Mouse (Mus musculus) layer of hippocampus, adult 2 months (tissue): ENCODE results near the gene Cox6a1. TPM values are rescaled to one million over a fixed set of nuclear protein-coding genes. Genes with fewer than 3 reads are reported as not detected.

ENCODE experiments used
- DNase-seq, 2 experiments: peaks; one replicate each; pipeline ENCODE4 v3.0.0; 2022; ENCODE audit warnings: low spot score in 2 of 2
- H3K27ac ChIP-seq: fragments of 200-600 bp; 2 replicates; pipeline ENCODE4 v1.8.1; 2022
- H3K4me3 ChIP-seq: fragments of 200-600 bp; 2 replicates; pipeline ENCODE4 v1.8.1; 2022; ENCODE audit warnings: mild to moderate bottlenecking
- CTCF ChIP-seq: fragments of 200-600 bp; conservative IDR thresholded peaks from 2 replicates; pipeline ENCODE4 v1.8.1; 2022; ENCODE audit warnings: antibody characterized with exemption, mild to moderate bottlenecking, moderate library complexity
- total RNA-seq, 2 experiments: library from RNA; stranded (reverse); gene quantifications; 2 replicates each; pipeline ENCODE4 v1.2.3; 2021

Cox6a1 gene
- total RNA-seq, 2 experiments from 2014 or later, result 685 to 700 TPM

DNA sequence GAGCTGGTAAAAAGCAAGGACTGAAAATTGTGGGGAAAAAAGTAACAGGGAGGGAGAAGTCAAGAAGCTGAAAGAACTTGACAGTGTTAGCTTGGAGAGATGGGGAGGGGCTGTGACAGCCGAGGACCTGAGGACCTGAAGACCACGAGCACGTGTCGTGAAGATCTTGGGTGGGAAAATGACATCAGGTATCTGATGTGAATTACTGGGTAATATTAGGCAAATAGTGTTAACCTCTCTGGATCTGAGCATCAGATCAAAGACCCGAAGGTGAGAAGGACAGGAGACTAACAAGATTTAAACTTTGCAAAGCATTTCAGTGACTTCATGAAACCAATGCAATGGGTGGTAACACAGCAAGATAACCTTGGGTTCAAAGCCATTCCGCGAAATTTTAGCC is 8.8 kb downstream of the Cox6a1 start:
- no peak for DNase-seq
- peak overlapping the region; percentile 91 for H3K4me3 ChIP-seq
- peak overlapping the region; percentile 93; the same call in 1 of the 2 replicates for H3K27ac ChIP-seq
- TF ChIP-seq CTCF, result no peak

DNA sequence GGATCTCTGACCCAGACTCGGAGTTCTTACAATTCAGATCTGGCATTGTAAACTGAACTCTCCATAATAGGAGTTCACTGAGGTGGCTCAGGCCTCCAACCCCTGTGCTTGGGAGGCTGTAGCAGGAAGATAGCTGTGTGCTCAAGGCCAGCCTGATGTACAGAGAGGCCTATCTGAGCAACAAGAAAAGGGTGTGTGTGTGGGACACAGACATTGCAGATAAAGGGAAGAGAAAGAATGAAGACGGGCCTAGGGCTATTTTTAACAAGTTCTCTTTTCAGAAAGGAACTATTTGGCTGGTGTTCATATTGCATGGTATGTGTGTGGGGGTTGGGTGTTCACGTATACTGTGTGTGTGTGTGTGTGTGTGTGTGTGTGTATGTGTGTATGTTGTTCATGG is 15.2 kb downstream of the Cox6a1 start:
- DNase-seq, result no peak
- peak overlapping the region; percentile 59 for H3K27ac ChIP-seq
- TF ChIP-seq CTCF, result no peak
- no peak overlapping the region for H3K4me3 ChIP-seq

DNA sequence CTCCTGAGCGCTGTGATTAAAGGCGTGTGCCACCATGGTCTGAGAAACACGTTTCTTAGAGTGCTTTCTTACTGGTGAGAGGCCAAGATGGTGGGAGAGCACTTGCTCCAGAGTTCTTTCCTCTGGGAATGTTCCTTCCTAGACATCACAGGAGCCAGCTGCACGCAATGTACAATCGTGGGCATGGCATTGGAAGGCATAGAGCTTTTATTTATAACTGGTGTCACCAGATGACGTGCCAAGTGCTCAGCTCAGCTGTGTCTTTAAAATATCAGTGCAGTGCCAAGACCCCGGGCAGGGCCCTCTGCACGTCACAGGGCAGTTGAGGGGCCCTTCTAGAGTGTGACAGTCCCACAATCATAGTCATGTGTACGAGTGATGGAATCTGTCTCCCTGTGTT is 17.8 kb downstream of the Cox6a1 start:
- H3K4me3 ChIP-seq, result no peak overlapping the region
- peak overlapping the region; percentile 19; the same call in 1 of the 2 replicates for H3K27ac ChIP-seq
- DNase-seq, result no peak
- no peak for TF ChIP-seq CTCF

DNA sequence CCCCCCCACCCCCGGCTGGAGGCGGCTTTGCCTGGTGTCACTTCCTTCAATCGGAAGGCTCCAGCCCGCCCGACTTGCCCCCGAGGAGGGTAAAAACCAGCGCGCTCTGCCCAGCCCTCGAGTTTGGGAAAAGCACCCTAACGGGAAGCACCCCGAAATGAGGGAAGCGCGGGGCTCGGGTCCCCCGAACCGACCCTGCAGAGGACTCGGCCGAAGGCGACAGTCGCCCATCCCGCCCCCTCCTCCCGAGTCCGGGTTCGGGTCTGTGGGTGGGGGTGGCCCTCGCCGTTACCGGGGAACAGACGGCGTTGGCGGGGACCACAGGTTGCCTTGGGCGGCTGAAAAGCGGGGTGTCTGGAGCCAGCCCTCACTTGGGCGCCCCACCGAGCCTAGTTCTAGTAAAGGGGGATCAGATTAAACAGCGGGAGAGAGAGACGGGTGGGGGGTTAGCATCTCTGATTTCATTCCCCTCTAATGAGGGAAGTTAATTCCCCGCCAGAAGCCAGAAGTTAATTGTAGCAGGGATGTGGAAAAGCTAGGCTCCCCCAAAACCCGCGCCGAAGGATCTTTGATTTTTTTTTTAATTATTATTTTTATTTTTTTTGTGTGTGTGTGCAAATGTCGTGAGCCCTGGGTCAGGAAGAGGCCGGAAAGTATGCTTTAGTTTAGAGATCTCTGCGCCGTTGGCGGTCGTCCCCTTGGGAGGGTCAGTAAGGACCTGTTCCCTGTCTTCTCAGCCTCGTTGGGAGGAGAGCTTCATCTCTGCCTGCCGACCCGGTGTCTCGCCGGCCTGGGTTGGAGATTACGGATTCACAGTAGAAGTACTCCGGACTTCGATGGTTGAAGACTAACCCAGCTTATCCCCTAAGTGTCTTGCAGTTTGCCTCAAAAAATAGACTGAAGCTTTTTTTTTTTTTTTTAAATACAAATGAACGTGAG is 20.9 kb downstream of the Cox6a1 start:
- TF ChIP-seq CTCF, result no peak
- peak overlapping the region; percentile 92 for H3K4me3 ChIP-seq
- DNase-seq, result peak in 1 of 2 experiments; percentile 48
- H3K27ac ChIP-seq, result peak overlapping the region; percentile 95

DNA sequence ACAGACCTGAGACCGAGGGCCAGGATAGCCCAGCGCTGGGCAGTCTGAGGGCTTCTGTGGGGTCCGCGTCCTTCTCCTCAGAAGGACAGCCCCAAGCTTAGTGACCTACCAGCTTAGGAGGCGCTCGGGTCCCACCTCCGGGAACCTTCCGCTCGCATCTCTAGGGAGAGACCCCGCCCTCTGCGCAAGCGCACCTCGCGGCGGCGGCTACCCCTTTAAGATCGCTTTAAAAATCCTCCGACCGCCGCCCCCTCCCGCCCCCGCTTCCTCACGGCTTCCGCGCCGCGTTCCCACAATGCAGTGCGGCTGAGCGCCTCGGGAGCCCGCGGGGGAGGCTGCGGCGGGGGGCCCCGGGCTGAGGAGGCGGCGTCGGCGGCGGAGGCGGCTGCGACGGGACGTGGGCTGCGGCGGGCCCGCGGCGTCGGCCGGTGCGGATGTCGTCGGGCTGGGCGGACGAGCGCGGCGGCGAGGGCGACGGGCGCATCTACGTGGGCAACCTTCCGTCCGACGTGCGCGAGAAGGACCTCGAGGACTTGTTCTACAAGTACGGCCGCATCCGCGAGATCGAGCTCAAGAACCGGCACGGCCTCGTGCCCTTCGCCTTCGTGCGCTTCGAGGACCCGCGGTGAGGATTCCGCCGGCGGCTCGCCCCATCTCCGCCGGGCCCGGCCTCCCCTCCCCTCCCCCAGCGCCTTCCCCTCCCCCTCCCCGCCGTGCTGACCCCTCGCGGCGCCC is 21.7 kb downstream of the Cox6a1 start, which contains the start of gene Srsf9:
Srsf9 (plus strand) TSS at position 303 of the 735 bp plus-strand sequence.
- H3K27ac ChIP-seq, result peak within 1 kb of the TSS; percentile 95
- peak; percentile 94 to 96 for DNase-seq

DNA sequence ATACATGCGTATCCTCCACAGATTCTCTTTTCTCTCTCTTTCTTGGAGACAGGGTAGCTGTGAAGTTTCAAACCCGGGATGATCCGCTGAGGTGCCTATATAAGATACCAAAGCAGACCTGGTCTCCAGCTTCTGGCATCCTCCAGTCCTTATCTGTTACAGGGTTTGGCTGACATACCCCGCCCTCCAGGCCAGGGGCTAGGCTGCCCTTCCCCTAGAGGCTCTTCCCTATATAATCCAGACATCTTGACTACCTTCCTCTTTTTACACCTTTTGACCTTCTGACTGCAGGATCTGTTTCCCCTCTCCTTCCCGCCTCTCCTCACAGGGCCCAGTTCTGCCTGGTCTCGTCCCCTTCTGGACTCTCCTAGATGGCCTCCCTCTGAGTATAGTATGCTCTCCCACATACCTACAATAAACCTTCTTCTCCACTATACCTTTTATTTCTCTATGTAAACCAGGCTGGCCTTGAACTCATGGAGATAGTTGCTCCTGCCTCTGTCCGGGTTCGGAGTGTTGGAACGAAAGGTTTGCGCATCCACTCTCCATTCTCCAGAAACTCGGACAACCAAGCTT is 22.4 kb downstream of the Cox6a1 start:
- no peak for TF ChIP-seq CTCF
- H3K27ac ChIP-seq, result peak overlapping the region; percentile 95
- DNase-seq, result no peak
- H3K4me3 ChIP-seq, result peak overlapping the region; percentile 92

More for the DNA sequence above, 21.7 kb downstream of the Cox6a1 start, which contains the start of gene Srsf9:
- peak within 1 kb of the TSS; percentile 92 for H3K4me3 ChIP-seq
- no peak for TF ChIP-seq CTCF

DNA sequence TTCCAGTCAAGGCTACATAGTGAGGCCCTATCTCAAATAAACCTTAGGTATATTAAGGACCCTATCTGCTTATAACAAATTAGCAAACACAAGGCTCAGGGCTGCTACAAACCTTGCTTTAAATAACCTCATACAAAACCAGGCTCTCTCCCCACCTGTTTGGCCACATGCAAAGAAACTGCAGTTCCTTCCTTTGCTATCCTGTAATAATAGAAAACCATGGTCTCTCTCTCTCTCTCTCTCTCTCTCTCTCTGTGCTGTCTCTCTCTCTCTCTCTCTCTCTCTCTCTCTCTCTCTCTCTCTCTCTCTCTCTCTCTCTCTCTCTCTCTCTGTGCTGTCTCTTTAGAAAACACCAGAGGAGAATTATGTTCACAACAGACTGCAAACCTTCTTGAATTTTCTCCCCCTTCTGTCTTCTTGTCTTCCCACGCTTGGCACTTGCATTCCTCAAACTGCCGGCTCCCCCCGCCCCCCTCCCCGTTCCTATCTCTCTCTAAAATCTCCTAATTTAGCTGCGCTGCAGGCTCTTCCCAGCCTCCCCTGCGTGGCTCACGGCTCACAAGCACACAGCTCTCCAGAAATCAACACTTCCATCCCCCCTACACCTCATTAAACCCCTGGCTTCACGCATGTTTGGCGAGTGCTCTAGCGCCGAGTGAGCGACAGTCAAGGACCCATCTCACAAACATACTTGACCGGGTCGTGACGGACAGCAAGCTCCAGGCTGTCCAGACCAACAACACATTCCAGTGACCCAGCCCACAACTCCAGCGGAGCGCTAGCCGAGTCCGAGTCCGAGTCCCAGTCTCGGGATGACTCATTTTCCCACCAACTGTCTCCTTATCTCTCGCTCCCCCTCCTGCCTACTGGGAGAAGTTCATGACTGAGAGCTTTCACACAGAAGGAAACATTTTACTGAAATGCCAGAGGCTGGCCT is 29.5 kb downstream of the Cox6a1 start:
- H3K27ac ChIP-seq, result peak overlapping the region; percentile 92
- peak; percentile 64 to 81 for DNase-seq
- peak; percentile 71 for TF ChIP-seq CTCF
- peak overlapping the region; percentile 56 for H3K4me3 ChIP-seq

DNA sequence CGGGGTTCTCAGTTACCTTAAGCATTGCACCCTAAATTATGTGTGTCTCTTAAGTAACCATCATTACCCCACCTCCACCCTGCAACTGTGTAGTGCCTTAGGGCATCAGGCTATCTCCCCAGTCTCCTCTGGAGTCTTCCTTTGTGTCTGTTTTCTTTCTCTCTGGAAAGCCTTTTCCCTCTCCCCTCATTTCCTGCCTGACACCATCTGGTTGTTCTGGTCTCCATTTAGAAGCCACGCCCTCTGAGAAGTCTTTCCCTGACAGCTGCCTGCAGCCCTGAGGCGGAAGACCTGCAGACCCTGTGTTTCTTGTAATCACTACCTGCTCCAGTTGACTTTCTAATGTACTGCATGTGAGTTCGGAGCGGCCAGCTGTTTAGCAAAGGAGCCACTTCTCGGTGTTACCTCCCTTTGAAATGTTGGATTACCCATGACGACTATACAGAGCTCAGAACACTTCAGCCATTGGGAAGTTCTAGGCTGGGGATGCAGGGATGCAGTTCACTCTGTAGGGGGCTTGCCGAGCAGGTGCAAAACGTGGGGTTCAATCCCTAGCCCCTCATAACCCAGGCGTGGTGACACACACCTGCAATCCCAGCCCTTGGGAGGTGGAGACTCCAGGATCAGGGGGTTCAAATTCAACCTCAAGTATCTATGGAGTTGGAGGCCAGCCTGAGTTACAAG is 31.0 kb downstream of the Cox6a1 start:
- no peak for DNase-seq
- no peak overlapping the region for H3K4me3 ChIP-seq
- 0 out of 2 replicates have a peak, but pooled peaks have one; percentile 9 for TF ChIP-seq CTCF
- peak overlapping the region; percentile 92 for H3K27ac ChIP-seq

DNA sequence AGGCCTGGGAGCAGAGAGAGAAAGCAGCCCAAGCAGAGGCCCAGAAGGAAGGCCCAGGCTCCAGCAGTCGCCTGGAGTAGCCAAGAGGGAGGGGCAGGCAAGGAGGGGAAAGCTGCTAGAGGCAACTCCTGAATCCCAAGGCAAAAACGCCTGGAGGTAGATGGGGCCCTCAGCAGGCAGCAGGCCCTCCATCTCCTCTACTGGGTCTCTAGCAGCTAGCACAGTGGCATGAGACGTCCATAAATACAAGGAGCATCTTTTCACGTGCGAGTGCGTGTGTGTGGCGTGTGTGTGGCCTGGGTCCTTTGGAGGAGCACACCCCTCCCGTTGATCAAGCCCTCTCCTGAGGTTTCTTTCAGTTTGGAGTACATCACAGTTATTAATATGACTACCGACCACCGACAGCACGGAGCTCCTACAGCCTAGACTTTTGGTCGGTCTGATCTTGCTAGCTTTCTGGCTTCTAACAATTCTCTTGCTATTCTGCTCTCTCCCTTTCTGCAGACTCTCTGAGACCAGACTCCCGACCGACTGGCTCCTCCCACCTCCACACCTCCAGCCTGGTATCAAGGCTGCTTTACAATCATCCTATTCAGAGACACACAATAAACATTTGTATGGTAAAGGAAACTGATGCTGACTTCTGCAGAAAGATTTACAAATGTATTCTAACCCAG is 31.7 kb downstream of the Cox6a1 start:
- TF ChIP-seq CTCF, result no peak
- DNase-seq, result no peak
- no peak overlapping the region for H3K4me3 ChIP-seq
- peak overlapping the region; percentile 92 for H3K27ac ChIP-seq

DNA sequence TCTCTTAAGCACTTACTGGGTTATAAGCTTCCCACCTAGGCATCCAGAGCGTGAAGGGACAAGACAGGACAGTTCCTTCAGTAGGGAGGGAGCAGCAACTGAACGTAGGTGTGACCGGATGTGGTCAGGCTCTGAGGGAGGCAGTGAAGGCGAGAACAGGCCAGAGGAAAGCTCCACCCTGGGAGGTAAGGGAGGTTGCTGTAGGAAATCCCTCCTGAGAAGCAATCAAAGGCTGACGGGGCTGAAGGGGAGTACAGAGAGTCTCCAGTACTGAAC is 35.2 kb downstream of the Cox6a1 start:
- Histone ChIP-seq H3K27ac (no peak overlapping the region), H3K4me3 (no peak overlapping the region)
- no peak for TF ChIP-seq CTCF
- no peak for DNase-seq

DNA sequence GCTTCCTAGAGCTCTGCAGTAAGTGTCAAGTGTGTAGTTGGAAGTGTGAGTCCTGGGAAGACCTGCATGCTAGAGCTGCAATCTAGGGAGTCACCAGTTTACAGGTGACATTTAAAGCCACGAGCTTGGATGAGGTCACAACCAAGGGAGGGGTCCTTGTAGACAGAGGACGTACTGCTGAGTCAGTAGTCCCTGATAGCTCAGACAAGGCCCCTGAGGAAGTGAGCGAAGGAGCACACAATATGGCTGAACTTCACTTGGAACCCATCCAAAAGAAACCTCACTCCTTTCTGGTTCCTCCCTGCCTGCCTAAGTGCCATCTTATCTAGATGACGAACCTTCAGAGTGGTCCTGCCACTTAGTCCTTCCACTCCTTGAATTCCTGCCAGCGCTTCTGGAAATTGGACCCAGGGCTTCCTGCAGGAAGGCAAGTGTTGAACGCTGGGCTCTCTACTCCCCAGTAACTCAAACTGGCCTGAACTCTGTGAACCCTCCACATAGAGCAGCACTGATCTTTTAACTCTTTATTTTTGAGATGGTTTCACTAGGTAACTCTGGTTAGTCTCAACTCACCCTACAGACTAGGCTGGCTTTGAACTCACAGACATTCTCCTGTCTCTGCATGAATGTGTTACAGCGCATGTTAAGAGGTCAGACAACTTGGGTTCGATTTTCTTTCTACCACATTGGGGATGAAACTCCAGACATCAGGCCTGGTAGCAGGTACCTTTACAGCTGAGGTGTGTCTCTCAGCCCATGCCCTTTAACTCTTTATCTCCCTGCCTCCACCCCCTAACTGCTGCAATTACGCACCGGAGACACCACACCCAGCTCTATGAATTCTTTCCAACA is 35.7 kb downstream of the Cox6a1 start:
- DNase-seq, result no peak
- H3K27ac ChIP-seq, result no peak overlapping the region
- TF ChIP-seq CTCF, result no peak
- H3K4me3 ChIP-seq, result no peak overlapping the region
